9 mouse cellular contexts compared by ENCODE assay signal in genomic region chr17:88527781-88528180, GRCm38 (mm10). TPM values are rescaled to one million over a fixed set of nuclear protein-coding genes. Genes with fewer than 3 reads are reported as not detected.
DNase-seq lines count a peak whose midpoint lies in the region; ATAC-seq and TF ChIP-seq lines count a peak whose summit lies in the region.
"Had no signal": no experiment of that assay in that cellular context is flagged by ENCODE, and none has a peak within 500 bp of the region (broad histone marks: within the 10 kb centered on the region; RNA-seq: fewer than 3 reads in every experiment).

No protein-coding gene starts in this region.

- CTCF ChIA-PET in Patski (lab: Charles Lee), result interaction anchor here (0.7 to 2.1 kb wide), 5 partner anchors 9 to 481 kb away, joined by 3 to 11 read pairs (median 6); no protein-coding TSS in a partner anchor

- H3K9me3 ChIP-seq in forebrain, embryonic 14.5 days (replicated peaks; ENCODE audit: control insufficient read depth, low read length), result no peaks in the 10 kb centered on the region
- H3K9me3 ChIP-seq in forebrain, embryonic 13.5 days (replicated peaks), result no peaks in the 10 kb centered on the region
- H3K9me3 ChIP-seq: G1E had no signal

- in situ Hi-C loops in Patski (cut with MboI; ENCODE audit: low pct_unique_long_range_greater_than_20kb), result loop anchor here (5.0 kb wide), 1 partner anchor 110 kb away; no protein-coding TSS in a partner anchor

- no peak for ATAC-seq in forebrain, embryonic 14.5 days
- ATAC-seq in forebrain, embryonic 13.5 days, result no peak
- no peak for ATAC-seq in Patski

- peaks cover 8% of the 10 kb centered on the region for H3K4me1 ChIP-seq in forebrain, embryonic 14.5 days (ENCODE audit: control insufficient read depth, insufficient read depth, low read length)
- H3K4me1 ChIP-seq in forebrain, embryonic 13.5 days, result peaks cover 15% of the 10 kb centered on the region

- no peak overlapping the region for H3K9ac ChIP-seq in forebrain, embryonic 14.5 days (ENCODE audit: low read length)
- H3K9ac ChIP-seq in forebrain, embryonic 13.5 days, result no peak overlapping the region

- TF ChIP-seq CTCF in Patski (IDR thresholded peaks at IDR 0.05), result peak; percentile 41

- H3K4me3 ChIP-seq in forebrain, embryonic 14.5 days (ENCODE audit: low read depth, low read length), result no peak overlapping the region
- H3K4me3 ChIP-seq in forebrain, embryonic 13.5 days, result no peak overlapping the region

- peak; percentile 73 for DNase-seq in forebrain, embryonic 14.5 days (ENCODE audit: low spot score)
- DNase-seq in layer of hippocampus, adult 9-10 months (ENCODE audit: low spot score), result peak; percentile 66
- no peak for DNase-seq in layer of hippocampus, adult 9-11 months
- no peak for DNase-seq in Patski (ENCODE audit: low read depth, low spot score)
- peak; percentile 62 for DNase-seq in lung, postnatal 25 days (ENCODE audit: low spot score)
- no peak for DNase-seq in ovary, postnatal 10 days (ENCODE audit: low spot score)
- no peak for DNase-seq in neural tube, embryonic 10.5 days (ENCODE audit: extremely low spot score, low spot score)

- H3K27me3 ChIP-seq in forebrain, embryonic 14.5 days (replicated peaks; ENCODE audit: control insufficient read depth, insufficient read depth, low read length), result no peaks in the 10 kb centered on the region
- 0 out of 2 replicates have a peak, but pooled peaks cover 3% of the 10 kb centered on the region for H3K27me3 ChIP-seq in forebrain, embryonic 13.5 days
- H3K27me3 ChIP-seq in Patski, result peaks cover 3% of the 10 kb centered on the region

- no peaks in the 10 kb centered on the region for H3K36me3 ChIP-seq in forebrain, embryonic 14.5 days (ENCODE audit: control insufficient read depth, insufficient read depth, low read length)
- H3K36me3 ChIP-seq in forebrain, embryonic 13.5 days (ENCODE audit: poor library complexity, severe bottlenecking), result no peaks in the 10 kb centered on the region
- H3K36me3 ChIP-seq: G1E had no signal

- no peak overlapping the region for H3K4me2 ChIP-seq in forebrain, embryonic 14.5 days (ENCODE audit: low read length)
- no peak overlapping the region for H3K4me2 ChIP-seq in forebrain, embryonic 13.5 days

- no peak overlapping the region for H3K27ac ChIP-seq in forebrain, embryonic 14.5 days (ENCODE audit: low read depth, low read length)
- H3K27ac ChIP-seq in forebrain, embryonic 13.5 days, result no peak overlapping the region

- WGBS in forebrain, embryonic 14.5 days, result 32% methylated on average over 2 of the region's 2 CpGs
- WGBS in forebrain, embryonic 13.5 days, result 44% methylated on average over 2 of the region's 2 CpGs

- POLR2A ChIA-PET in Patski (lab: Charles Lee), result no interaction called here

RNA-seq across cellular contexts. Expression of gene Ppp1r21, which starts 2.1 kb away (rescaled TPM):
- polyA plus RNA-seq in forebrain, embryonic 14.5 days (2014; fragmentation: Nextera tagmentation; extraction: Ambion mirVana), result 33.3 and 34.7 TPM in 2 replicates
- polyA plus RNA-seq in forebrain, embryonic 13.5 days (2015; fragmentation: Nextera tagmentation; extraction: Ambion mirVana), result 22.4 and 24.7 TPM in 2 replicates
- polyA plus RNA-seq in Patski (2021), result 40.6 TPM

Comparison
In these comparisons a context has a peak if more than half of its experiments do, and no peak if none do; other contexts are left out.
1. DNase-seq: peak in forebrain, embryonic 14.5 days (single experiment), layer of hippocampus, adult 9-10 months (single experiment) and lung, postnatal 25 days (single experiment); none in layer of hippocampus, adult 9-11 months (single experiment), Patski (single experiment), ovary, postnatal 10 days (single experiment) and neural tube, embryonic 10.5 days (single experiment).